Mouse (Mus musculus) right cerebral cortex, postnatal 25 days (tissue): ENCODE data around the gene Slc17a3.

Source experiments
- DNase-seq: peaks from one replicate; pipeline ENCODE4 v3.0.0; 2022

Gene Slc17a3

DNA sequence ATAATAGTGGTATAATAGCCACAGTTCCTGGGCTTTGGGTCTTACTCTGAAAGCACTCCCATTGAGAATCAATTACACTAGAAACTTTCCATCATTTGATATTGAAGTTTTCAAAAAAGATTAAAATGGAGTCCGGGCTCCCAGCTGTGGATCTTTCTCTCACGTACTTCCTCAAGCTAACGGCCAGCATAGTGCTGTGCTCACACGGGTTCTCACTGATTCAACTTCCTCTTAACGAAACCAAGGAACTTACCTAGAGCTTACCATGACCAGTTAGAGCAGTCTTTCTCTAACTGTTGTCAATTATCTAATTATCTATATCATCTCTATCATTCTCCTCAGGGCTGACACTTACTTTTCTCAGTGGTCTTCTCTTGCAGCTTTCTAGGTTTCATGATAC, 40.4 kb downstream of the Slc17a3 start:
- no peak for DNase-seq

DNA sequence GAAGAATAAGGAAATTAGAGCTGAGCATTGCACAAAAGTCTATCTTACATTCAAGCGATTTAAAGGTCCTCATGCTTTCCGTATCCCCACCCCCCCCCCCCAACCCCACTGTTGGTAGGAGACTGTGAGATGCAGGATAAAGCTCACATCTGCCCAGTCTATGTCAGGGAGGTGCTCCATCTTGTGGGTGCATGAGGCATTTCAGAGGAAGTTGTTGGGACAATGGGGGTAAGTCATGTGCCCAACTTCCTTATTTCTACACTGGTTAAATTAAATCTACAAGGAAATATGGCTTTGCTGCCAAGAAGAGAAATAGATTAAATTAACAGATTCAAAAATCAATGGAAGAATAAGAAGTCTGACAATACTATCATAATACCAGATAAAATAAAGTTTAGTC, 46.3 kb downstream of the Slc17a3 start:
- DNase-seq: no peak

DNA sequence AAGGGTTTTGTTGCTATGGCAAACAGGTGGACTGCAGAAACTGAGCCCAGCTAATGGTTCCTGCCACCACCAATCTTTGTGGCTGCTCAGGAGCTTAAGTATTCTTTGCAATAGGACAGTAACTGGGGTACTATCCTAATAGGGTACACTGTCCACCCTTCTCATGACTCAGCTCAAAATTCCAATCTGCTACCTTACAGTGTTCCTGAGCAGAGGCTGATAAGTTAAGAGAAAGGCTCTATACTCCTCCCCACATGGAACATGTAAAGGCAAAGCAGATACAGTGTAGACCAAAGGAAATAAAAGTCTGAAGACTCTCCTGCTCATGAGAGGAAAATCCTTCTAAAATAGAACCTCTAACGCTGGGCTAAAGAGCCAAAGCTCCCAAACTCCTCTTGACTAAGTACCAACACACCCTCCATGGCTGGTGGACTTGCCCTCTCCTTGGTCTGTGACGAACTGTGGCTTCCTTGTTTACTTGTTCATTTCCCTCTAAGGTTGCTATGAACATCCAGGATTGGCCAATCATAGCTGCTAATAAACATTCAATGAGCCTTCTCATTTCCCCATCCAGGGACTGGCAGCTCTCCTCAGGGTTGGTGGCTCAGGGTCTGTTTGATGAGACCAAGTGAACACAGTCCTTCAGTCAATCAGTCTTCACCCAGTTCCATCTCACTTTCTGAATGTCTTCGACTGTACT, 47.9 kb downstream of the Slc17a3 start:
- no peak for DNase-seq

DNA sequence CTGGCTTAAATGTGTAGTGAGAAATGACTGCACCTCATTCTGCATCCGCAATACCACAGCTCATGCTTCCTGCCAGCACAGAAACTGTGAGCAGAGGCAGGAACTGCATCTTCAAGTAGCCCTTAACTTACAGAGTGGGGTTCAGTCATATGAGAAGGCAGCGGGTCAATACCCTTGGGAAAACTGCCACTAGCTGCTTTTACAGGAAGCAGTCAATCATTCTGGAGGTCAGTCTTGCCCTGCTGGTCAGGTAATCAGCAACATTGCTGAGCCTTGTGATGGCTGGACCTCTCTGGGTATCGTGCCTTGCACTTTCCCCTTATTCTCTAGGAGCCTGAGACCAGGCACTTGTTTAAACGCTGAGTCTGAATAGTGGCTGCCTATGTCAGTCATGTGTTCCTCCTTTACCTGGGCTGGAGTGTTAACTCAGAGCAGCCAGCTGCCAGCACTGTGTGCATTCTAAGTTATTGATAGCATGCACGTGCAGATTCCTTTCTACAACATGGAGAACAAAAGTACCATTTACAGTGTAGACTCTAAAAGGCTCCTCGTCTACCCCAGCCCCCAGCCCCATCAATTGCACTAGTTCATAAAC, 49.9 kb downstream of the Slc17a3 start:
- no peak for DNase-seq

DNA sequence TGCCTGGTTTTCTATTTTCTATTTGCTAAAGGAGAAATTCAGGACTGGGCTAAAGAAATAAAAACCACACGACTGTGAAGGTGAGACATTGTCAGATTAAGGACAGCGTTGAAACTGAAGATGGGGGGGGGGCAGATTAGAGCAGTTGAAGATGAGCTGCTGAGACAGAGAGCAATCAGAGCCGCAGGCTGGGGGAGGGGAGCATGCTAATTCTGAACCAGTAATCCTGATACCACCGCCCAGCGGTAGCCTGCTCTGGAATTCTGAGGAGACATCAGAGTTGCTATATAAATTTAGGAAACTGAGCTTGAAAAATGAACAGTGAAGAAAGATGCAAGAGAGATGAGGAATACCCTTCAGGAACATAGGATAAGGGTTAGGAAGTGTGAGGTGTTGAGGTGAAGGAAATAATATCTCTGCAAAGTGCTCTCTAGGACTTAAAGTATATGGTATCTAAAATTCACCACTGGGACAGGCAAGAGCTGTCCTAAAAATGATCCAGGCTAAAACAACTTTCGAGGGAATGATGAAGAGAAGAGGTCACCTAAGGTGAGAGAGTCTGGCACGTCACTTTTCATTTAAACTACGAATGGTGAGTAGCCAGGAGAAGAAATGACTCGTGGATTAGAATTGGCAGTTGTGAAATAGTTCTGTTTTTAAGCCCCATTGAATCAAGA, 53.5 kb downstream of the Slc17a3 start:
- no peak for DNase-seq

DNA sequence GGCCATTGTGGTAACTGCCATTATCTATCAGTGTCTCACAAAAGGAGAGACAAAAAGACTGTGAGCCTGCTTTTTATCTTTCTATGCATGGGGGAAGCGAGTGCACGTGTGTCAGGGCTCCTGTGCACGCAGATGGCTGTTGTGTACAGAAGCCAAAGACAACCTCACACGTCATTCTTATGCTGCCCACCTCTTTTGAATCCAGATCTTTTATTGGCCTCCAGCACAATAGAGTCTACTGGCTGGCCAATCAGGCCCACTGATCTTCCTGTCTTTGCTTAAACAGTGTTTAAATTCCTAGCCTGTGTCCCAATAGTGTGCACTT, 54.0 kb downstream of the Slc17a3 start:
- no peak for DNase-seq

DNA sequence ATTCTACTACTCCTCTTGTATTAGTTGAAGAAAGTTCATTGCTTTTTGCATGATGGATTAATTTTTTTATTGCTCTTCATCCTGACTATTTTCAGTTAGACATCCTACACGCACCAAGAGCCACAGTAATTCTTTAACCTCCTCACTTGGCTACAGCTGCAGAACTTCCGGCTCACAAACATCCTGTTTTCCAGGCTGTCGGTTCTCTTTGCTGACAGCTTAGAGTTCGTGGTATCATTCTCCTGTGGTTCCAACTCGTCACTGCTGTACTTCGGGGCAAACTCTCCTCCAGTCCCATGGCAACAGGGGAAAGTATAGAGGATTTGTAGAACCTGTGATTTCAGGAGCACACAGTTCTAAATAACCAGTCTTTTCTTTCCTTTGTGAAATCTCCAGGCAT, 59.0 kb downstream of the Slc17a3 start:
- no peak for DNase-seq

DNA sequence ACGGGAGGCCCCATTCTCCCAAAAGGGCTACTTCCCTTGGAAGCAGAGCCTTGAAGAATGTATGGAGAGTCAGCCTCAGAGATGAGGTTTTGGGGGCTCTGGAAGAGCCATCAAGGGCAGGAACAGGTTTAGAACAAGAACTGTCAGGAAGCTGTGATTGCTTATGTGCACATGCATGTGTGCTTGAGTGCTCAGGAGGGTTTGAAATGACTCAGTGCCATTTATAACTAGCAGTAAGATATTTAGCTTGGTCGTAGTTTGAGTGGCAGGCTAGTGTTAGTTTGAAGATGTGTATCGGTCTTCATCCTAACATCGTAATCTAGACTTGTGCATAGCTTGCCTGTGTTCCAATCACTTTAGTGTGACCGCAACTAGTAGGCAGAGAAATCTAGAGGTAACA, 67.7 kb downstream of the Slc17a3 start:
- no peak for DNase-seq

DNA sequence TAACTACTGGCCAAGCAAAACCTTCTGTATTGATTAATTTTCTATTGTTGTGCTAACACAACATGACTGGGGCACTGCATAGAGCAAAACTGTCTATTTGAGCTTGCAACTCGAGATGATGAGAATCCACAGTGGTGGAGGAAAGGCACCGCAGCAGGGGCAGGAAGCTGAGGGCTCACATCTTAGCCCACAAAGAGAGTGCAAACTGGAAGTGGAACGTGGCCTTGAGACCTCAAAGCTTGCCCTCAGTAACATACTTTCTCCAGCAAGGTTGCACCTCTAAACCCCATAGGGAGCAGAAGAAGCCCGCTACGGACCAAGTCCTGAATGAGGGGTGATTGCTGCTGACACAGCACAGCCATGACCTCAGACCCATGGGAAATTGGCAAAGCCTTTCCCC, 70.9 kb downstream of the Slc17a3 start:
- no peak for DNase-seq
